Mouse (Mus musculus): Measurements from ENCODE around the gene Hdgfl2.

Hdgfl2 gene

DNA sequence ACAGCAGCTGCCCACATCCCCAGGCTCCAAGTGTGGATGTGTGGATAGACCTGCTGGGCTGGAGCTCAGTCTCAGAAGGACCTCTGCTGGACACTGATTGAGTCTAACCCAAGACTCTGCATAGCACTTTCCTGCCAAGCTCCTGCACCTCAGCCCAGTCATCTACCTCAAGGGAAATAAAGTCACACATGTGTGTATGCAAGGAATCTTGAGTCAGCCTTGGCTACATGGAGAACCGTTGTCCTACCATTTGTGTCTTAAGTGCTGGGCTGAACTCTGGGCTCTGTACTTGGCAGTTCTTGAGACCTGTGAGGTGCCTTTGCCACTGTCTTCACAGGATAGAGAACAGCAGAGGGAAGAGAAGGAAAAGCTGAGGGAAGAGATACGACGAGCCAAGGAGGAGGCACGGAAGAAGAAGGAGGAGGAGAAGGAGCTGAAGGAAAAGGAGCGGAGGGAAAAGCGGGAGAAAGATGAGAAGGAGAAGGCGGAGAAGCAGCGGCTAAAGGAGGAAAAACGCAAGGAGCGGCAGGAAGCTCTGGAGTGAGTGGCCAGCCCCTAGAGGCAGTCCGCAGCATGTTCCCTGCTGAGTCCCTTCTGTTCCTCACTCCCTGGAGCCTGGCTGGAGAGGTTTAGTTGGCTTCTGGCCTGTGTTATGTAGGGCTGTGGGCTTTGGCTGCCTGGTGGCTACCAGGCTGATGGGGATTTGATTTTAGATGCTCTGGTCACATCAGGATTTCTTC is 21.9 kb upstream of the Hdgfl2 start:
- CTCF ChIA-PET, result no interaction called here

DNA sequence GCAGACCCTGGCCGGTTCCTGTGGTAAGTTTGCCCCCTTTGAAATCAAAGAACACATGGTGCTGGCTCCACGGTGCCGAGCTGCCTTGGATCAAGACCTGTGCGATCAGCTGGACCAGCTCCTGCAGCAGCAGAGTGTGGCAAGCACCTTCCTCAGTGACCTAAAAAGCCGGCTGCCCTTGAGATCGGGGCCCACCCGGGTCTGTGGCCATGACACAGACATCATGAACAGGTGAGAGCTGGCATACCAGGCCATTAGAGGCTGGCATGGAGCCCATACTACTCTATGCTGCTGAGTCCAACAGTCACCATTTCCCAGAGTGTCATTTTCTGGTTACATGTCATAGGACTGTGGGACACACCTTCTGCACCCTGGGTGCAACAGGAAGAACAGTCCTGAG is 17.4 kb upstream of the Hdgfl2 start:
- CTCF ChIA-PET, result no interaction called here

DNA sequence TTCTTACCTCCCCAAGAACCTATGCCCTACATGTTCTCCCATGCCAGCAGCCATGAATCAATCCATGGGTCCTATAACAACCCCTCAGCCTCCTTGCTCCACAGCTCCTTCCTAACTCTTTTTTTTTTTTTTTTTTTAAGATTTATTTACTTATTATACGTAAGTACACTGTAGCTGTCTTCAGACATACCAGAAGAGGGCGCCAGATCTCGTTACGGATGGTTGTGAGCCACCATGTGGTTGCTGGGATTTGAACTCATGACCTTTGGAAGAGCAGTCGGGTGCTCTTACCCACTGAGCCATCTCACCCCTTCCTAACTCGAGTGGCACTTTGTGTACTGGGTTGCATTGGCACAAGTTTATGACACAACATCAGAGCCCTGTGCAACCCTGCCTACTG is 13.7 kb upstream of the Hdgfl2 start:
- CTCF ChIA-PET, result interaction anchor here (0.6 kb wide), 1 partner anchor 187 kb away, joined by 3 read pairs; no protein-coding TSS in a partner anchor

DNA sequence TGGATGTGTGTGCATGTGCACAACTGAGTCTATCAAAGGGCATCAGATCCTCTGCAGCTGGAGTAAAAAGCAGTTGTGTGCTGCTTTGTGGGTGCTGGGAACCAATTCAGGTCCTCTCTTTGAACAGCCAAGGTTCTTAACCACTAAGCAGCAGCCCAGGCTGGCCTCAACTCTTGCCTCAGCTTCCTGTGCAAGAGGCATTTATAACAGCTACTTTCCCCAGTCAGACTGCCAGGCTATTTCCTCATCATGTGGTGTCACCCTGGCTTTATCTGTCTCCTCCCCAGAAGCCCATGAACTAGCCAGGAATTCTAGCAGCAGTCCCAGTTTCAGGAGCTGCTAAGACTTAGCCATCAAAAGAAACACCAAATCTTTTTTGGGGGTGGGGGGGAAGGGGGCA is 13.0 kb upstream of the Hdgfl2 start:
- CTCF ChIA-PET, result interaction anchor here (0.6 kb wide), 1 partner anchor 186 kb away, joined by 3 read pairs; no protein-coding TSS in a partner anchor

GRCm38 (mm10) chr17:56069066-56069465 is 10.4 kb upstream of the Hdgfl2 start:
- CTCF ChIA-PET, result no interaction called here

- CTCF ChIA-PET, result no interaction called here
These were observed 8.3 kb upstream of the Hdgfl2 start for GRCm38 (mm10) chr17:56071126-56071525.

- CTCF ChIA-PET, result interaction anchor here (1.3 kb wide), 1 partner anchor 115 kb away, joined by 3 read pairs; no protein-coding TSS in a partner anchor
These were observed 7.2 kb upstream of the Hdgfl2 start for GRCm38 (mm10) chr17:56072243-56072642.

DNA sequence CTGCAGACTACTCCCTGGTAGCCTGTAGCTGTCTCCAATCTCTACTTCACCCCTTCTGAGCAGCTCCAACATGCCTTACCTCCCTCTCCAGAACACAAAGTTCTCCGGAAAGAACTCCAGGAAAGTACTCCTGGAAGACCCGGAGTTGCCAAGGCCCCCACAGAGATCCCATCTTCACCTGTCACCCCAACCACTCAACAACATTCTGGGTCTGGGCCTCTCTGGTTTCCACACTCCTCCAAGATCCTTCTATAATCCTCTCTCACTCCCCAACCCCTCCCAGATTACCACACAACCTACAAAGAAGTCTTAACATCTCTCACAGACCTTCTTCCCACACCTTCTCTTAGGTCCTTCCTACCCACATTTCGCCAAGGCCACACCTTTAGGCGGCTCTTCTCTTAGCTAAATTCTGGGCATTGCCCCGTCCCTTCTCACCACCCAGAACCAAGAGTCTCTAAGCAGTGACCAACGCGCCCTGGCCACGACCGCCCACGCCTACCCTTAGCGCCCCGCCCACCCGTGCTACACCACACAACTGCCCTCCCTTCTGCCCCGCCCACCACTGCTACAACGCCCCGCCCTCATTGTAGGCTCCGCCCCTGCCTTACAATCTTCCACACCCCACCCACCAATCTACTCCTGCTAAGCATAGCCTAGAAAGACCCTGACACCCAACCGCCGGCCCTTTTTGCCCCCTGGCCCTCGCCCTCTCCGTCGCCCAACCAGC is 5.2 kb upstream of the Hdgfl2 start:
- CTCF ChIA-PET, result interaction anchor here (0.7 kb wide), 1 partner anchor 164 kb away, joined by 3 read pairs; no protein-coding TSS in a partner anchor

- CTCF ChIA-PET, result interaction anchor here (0.7 kb wide), 1 partner anchor 164 kb away, joined by 3 read pairs; no protein-coding TSS in a partner anchor
These were observed 4.6 kb upstream of the Hdgfl2 start, which contains the start of gene Ubxn6 for GRCm38 (mm10) chr17:56074827-56075208. Ubxn6 (minus strand) TSS chr17:56075028.

DNA sequence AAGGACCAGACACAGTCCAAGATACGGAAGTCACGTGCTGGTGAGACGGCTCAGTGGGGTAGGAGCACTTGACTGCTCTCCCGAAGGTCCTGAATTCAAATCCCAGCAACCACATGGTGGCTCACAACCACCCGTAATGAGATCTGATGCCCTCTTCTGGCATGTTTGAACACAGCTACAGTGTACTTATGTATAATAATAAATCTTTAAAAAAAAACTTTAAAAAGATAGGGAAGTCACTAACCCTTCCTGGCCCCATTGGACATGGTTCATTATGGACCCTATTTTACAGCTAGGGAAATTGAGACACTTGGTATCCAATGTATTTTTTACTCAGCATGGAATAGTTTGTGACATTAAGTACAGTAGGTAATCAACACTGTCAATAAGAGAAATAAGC is 1.9 kb upstream of the Hdgfl2 start:
- CTCF ChIA-PET, result no interaction called here

GRCm38 (mm10) chr17:56078361-56078760 is 1.1 kb upstream of the Hdgfl2 start:
- CTCF ChIA-PET, result interaction anchor here (1.3 kb wide), 1 partner anchor 38 kb away, joined by 3 read pairs; the partner anchor contains the start of gene Chaf1a

DNA sequence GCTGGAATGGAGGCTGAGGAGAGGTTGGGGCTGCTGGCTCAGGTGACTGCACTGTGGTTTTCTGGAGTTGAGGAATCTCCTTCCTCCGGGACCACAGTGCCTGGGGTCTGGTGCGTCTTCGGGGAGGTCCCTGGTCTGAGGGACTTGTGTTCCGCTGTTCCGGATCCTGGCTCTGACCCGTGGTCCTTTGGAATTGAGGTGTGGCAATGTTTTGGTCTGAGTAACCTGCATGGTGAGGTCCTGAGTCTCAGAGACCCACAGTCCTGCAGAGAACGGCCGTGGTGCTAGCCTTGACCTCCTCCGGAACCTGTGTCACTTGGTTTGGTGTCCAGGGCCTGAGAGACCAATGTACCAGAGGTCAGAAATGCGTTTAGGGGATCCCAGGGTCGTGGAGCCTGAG is 487 bp downstream of the Hdgfl2 start:
- CTCF ChIA-PET, result no interaction called here

DNA sequence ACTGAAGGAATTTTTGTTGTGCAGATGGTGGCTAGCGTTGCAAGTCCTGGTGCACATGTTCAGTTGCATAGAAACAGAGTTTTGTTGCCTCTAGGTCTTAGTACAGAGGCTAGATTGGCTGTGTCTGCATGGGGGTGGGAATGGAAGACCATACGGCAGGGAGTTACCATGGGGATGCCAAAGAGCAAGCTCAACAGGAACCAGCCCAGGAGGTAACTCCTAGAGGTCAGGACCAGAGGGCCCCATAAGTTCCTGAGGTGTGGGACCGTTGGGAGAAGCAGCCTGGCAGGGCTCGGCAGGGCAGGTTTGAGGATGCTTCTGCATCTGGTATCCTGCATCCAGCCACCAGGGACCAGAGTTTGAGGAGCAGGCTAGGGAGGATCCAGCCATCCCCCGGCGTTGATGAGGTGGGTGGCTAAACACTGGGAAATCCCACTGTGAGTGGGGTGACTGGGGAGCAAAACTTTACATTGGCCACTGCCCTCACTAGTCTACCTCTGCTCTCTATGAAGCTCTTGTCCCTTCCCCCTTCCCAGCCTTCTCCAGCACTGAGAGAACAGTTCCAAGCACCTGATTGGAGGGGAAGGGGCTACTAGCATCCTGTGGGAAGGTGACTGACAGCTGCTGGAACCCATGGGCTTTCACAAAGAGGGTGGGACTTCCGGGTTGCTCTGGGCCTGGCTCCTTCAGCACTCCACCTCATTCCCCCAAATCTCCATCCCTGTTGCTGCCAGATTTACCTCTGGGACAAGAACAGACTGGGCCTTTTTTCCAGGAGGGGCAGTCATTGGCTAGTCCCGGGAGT is 1.5 kb downstream of the Hdgfl2 start:
- CTCF ChIA-PET, result no interaction called here

DNA sequence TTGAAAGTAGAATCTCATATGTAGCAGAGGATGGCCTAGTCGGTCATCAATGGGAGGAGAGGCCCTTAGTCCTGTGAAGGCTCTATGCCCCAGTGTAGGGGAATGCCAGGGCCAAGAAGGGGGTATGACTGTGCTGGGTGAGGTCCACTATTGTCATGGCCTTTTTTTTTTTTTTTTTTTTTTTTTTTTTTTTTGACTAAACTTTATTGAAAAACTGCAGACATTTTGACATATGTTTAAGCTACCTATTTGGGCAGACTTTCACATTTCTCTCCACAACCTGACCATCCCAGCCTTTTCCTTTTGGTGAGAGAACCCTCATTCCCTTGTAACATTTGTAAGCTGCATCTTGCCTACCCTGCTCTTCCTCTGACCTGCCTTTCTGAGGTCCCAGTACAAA is 12.9 kb downstream of the Hdgfl2 start:
- CTCF ChIA-PET, result interaction anchor here (0.6 to 0.9 kb wide), 2 partner anchors 10 to 21 kb away, joined by 5 to 6 read pairs; no protein-coding TSS in a partner anchor

DNA sequence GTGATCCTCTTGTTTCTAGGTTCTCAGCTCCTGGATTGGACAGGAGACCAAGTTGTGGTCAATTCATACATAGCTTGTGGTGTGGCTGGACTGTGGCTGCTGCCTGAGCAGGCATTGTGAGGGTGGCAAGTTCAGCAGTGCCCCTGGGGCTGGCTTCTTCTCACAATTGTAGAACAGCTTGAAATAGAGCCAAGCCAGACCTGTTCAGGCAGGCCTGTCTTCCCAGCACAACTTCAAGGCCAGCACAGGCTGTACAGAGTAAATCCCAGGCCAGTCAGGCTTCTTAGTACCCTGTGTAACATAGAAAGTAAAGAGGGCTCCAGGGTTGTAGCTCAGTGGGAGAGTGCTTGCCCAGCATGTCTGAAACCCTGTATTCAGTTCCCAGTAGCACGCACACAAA is 13.4 kb downstream of the Hdgfl2 start:
- CTCF ChIA-PET, result interaction anchor here (0.6 to 0.9 kb wide), 2 partner anchors 11 to 21 kb away, joined by 5 to 6 read pairs; no protein-coding TSS in a partner anchor

GRCm38 (mm10) chr17:56096883-56097282 is 17.4 kb downstream of the Hdgfl2 start:
- CTCF ChIA-PET, result no interaction called here

DNA sequence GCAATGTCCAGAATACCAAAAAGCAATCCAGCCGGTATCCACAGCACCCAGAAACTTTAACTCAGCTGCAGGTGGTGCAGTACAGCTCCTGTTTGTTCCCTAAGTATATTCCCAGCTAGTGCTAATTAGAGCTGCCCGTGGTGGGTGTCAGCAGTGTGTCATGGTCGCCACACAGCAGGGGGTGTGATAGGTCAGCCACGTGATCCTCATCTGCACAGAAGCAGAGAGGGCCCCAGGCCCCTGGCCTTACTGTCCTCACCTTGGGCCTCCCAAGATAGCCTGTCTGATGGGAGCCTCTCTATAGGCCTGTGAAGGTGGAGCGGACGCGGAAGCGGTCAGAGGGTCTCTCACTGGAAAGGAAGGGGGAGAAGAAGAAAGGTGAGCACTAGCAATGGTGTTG is 18.7 kb downstream of the Hdgfl2 start:
- CTCF ChIA-PET, result no interaction called here

GRCm38 (mm10) chr17:56098711-56099572 is 19.5 kb downstream of the Hdgfl2 start:
- CTCF ChIA-PET, result no interaction called here

DNA sequence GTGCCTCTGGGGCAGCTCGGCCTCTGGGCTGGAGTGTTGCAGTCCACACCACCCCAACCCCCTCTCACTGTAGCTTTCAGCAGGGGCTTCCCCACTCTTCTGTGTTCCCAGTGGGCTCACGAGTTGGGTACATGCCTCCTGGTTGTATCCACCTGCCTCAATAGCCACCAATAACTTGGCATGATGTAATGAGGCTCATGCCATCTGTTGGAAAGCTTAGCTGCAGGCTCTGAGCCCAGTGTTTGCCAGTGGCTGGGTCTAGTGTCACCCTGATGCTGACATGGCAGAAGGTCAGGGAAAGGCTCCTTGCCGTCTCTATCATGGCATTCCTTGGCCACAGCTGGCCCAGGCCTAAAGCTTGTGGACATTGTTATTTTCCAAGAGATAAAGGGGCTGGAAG is 21.4 kb downstream of the Hdgfl2 start:
- CTCF ChIA-PET, result no interaction called here

GRCm38 (mm10) chr17:56102158-56102557 is 22.7 kb downstream of the Hdgfl2 start:
- CTCF ChIA-PET, result no interaction called here

- CTCF ChIA-PET, result no interaction called here
These were observed 23.5 kb downstream of the Hdgfl2 start for GRCm38 (mm10) chr17:56102927-56103326.

Data from spleen, embryonic (tissue).